Mouse (Mus musculus): Measurements from ENCODE around the gene Cpd.

- no peak for TF ChIP-seq CTCF (IDR thresholded peaks at IDR 0.05; ENCODE audit: low read depth, low read length)
- no peak for TF ChIP-seq POLR2A (IDR thresholded peaks at IDR 0.05; ENCODE audit: borderline replicate concordance, low read depth, low read length)
Measured at GRCm38 (mm10) chr11:76874766-76875165, 27.9 kb upstream of the Cpd start.

All from bone marrow macrophage, adult 2 months (primary cell).